Mouse (Mus musculus): ENCODE measurements around the gene Fkrp. TPM values are rescaled to one million over a fixed set of nuclear protein-coding genes. Genes with fewer than 3 reads are reported as not detected.

The Fkrp gene
- total and polyA plus RNA-seq, 2 experiments from 2014 or later = 50.0 to 81.4 TPM

GRCm38 (mm10) chr7:16839427-16840108, 23.0 kb upstream of the Fkrp start:
- TF ChIP-seq CTCF (IDR thresholded peaks at IDR 0.05) = no peak
- WGBS = 97% methylated on average over 12 of the region's 12 CpGs
- Histone ChIP-seq H3K9ac (replicated peaks; ENCODE audit: low read length, poor library complexity, severe bottlenecking) (no peak overlapping the region), H3K9me3 (ENCODE audit: low read length) (no peaks in the 10 kb centered on the region), H3K4me1 (ENCODE audit: insufficient read depth, low read length) (peaks cover 11% of the 10 kb centered on the region), H3K4me2 (ENCODE audit: low read depth, low read length, poor library complexity, severe bottlenecking) (no peak overlapping the region), H3K27ac (ENCODE audit: low read depth, low read length) (no peak overlapping the region), H3K27me3 (ENCODE audit: insufficient read depth, low read length) (no peaks in the 10 kb centered on the region), H3K4me3 (ENCODE audit: low read depth, low read length) (no peak overlapping the region), H3K36me3 (ENCODE audit: insufficient read depth, low read length) (peaks cover 49% of the 10 kb centered on the region)
- DNase-seq (ENCODE audit: low spot score) (no peak), ATAC-seq (ENCODE audit: low FRiP score) (no peak)

GRCm38 (mm10) chr7:16838804-16839426, 22.4 kb upstream of the Fkrp start:
- Histone ChIP-seq H3K9ac (replicated peaks; ENCODE audit: low read length, poor library complexity, severe bottlenecking) (no peak overlapping the region), H3K9me3 (ENCODE audit: low read length) (no peaks in the 10 kb centered on the region), H3K36me3 (ENCODE audit: insufficient read depth, low read length) (peaks cover 55% of the 10 kb centered on the region), H3K27ac (ENCODE audit: low read depth, low read length) (no peak overlapping the region), H3K4me3 (ENCODE audit: low read depth, low read length) (no peak overlapping the region), H3K27me3 (ENCODE audit: insufficient read depth, low read length) (no peaks in the 10 kb centered on the region), H3K4me2 (ENCODE audit: low read depth, low read length, poor library complexity, severe bottlenecking) (no peak overlapping the region), H3K4me1 (ENCODE audit: insufficient read depth, low read length) (peaks cover 5% of the 10 kb centered on the region)
- ATAC-seq (ENCODE audit: low FRiP score) (no peak), DNase-seq (ENCODE audit: low spot score) (no peak)
- TF ChIP-seq CTCF (IDR thresholded peaks at IDR 0.05) = no peak
- 82% methylated on average over 6 of the region's 6 CpGs for WGBS

DNA sequence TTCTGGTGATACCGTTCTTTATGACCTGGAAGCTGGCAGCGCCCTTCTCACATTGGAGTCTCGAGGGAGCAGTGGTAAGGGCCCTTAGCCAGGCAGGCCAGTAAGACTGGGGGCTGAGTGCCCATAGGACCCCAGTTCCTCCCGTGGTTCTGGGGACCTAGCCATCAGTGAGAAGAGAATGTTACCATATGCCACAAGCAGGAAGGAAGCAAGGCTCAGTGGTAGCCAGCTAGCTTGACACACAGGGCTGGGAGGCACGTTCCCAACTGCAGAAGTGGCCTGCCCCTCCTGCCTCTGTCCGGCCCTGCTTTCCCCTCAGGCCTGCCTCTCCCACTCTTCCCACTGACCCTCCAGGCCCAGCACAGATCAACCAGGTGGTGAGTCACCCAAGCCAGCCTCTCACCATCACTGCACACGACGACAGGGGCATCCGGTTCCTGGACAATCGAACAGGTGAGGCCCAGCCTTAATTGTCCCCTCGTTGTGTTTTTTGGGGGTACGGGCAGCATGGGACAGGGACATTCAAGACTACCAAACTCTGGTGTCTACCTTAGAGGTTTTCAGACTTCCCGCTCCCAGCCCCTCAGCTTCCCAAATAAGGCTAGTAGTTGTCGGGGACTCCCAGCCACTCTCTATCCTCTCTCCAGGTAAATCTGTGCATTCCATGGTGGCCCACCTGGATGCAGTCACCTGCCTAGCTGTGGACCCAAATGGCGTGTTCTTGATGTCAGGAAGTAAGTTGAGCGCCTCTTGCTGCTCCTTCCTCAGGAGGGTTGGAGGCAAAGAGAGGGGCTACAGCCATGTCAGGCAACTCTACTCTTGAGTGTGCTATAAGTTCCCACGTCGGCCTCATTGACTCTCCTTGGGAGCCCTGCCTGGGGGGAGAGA, 21.6 kb upstream of the Fkrp start:
- ATAC-seq (ENCODE audit: low FRiP score) (no peak), DNase-seq (ENCODE audit: low spot score) (no peak)
- Histone ChIP-seq H3K27me3 (ENCODE audit: insufficient read depth, low read length) (no peaks in the 10 kb centered on the region), H3K9me3 (ENCODE audit: low read length) (no peaks in the 10 kb centered on the region), H3K36me3 (ENCODE audit: insufficient read depth, low read length) (peaks cover 61% of the 10 kb centered on the region), H3K27ac (ENCODE audit: low read depth, low read length) (no peak overlapping the region), H3K4me2 (ENCODE audit: low read depth, low read length, poor library complexity, severe bottlenecking) (no peak overlapping the region), H3K9ac (replicated peaks; ENCODE audit: low read length, poor library complexity, severe bottlenecking) (no peak overlapping the region), H3K4me3 (ENCODE audit: low read depth, low read length) (no peak overlapping the region), H3K4me1 (ENCODE audit: insufficient read depth, low read length) (no peaks in the 10 kb centered on the region)
- no peak for TF ChIP-seq CTCF (IDR thresholded peaks at IDR 0.05)
- 92% methylated on average over 18 of the region's 18 CpGs for WGBS

DNA sequence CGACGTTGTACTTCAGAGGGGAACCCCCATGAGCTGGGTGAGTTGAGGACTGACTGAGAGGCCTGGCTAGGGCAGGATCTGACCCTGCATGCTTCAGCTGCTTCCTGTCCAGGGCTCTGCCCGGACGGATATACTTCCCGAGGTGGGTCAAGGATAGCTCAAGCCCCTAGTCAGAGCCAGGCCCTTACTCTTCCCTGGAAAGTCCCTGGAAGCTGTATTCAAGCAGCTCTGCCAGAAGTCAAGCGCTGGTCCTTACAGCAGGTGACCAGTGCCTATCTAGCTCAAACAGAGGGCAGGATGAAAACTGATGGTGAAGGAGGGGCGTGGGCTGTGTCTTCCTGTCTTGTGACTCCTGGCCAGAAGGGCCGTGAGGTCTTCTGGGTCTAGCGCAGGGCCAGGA, 13.9 kb upstream of the Fkrp start:
- Histone ChIP-seq H3K4me1 (ENCODE audit: insufficient read depth, low read length) (no peaks in the 10 kb centered on the region), H3K9ac (replicated peaks; ENCODE audit: low read length, poor library complexity, severe bottlenecking) (no peak overlapping the region), H3K27ac (ENCODE audit: low read depth, low read length) (no peak overlapping the region), H3K9me3 (ENCODE audit: low read length) (no peaks in the 10 kb centered on the region), H3K27me3 (ENCODE audit: insufficient read depth, low read length) (no peaks in the 10 kb centered on the region), H3K4me2 (ENCODE audit: low read depth, low read length, poor library complexity, severe bottlenecking) (no peak overlapping the region), H3K36me3 (ENCODE audit: insufficient read depth, low read length) (peaks cover 90% of the 10 kb centered on the region), H3K4me3 (ENCODE audit: low read depth, low read length) (no peak overlapping the region)
- no peak for TF ChIP-seq CTCF (IDR thresholded peaks at IDR 0.05)
- ATAC-seq (ENCODE audit: low FRiP score) (no peak), DNase-seq (ENCODE audit: low spot score) (no peak)
- 89% methylated on average over 9 of the region's 9 CpGs for WGBS

GRCm38 (mm10) chr7:16827274-16827673, 10.7 kb upstream of the Fkrp start:
- no peak overlapping the region for H3K4me2 ChIP-seq (ENCODE audit: low read depth, low read length, poor library complexity, severe bottlenecking)
- DNase-seq (ENCODE audit: low spot score) = no peak
- WGBS = 82% methylated on average over 4 of the region's 4 CpGs
- TF ChIP-seq CTCF (IDR thresholded peaks at IDR 0.05) = no peak
- no peak overlapping the region for H3K9ac ChIP-seq (replicated peaks; ENCODE audit: low read length, poor library complexity, severe bottlenecking)
- no peaks in the 10 kb centered on the region for H3K27me3 ChIP-seq (ENCODE audit: insufficient read depth, low read length)
- no peaks in the 10 kb centered on the region for H3K9me3 ChIP-seq (ENCODE audit: low read length)
- H3K4me3 ChIP-seq (ENCODE audit: low read depth, low read length) = no peak overlapping the region
- ATAC-seq (ENCODE audit: low FRiP score) = no peak
- no peaks in the 10 kb centered on the region for H3K4me1 ChIP-seq (ENCODE audit: insufficient read depth, low read length)
- H3K36me3 ChIP-seq (ENCODE audit: insufficient read depth, low read length) = peaks cover 85% of the 10 kb centered on the region
- H3K27ac ChIP-seq (ENCODE audit: low read depth, low read length) = no peak overlapping the region

- no peaks in the 10 kb centered on the region for H3K4me1 ChIP-seq (ENCODE audit: insufficient read depth, low read length)
- no peak overlapping the region for H3K4me2 ChIP-seq (ENCODE audit: low read depth, low read length, poor library complexity, severe bottlenecking)
- H3K9ac ChIP-seq (replicated peaks; ENCODE audit: low read length, poor library complexity, severe bottlenecking) = no peak overlapping the region
- DNase-seq (ENCODE audit: low spot score) (no peak), ATAC-seq (ENCODE audit: low FRiP score) (no peak)
- H3K27me3 ChIP-seq (ENCODE audit: insufficient read depth, low read length) = no peaks in the 10 kb centered on the region
- no peak overlapping the region for H3K27ac ChIP-seq (ENCODE audit: low read depth, low read length)
- WGBS = 93% methylated on average over 5 of the region's 5 CpGs
- no peaks in the 10 kb centered on the region for H3K9me3 ChIP-seq (ENCODE audit: low read length)
- peaks cover 78% of the 10 kb centered on the region for H3K36me3 ChIP-seq (ENCODE audit: insufficient read depth, low read length)
- H3K4me3 ChIP-seq (ENCODE audit: low read depth, low read length) = no peak overlapping the region
- no peak for TF ChIP-seq CTCF (IDR thresholded peaks at IDR 0.05)
Observed at GRCm38 (mm10) chr7:16826571-16826970, 10.0 kb upstream of the Fkrp start.

Data from midbrain, postnatal 0 days (tissue).